Mouse (Mus musculus) cerebellum, postnatal 36 days (tissue): ENCODE results near the gene Grhl3.

Experiments used
- DNase-seq, 2 experiments: peaks; one replicate each; pipeline ENCODE4 v3.0.0; 2021 to 2022; ENCODE audit warnings: mixed read lengths in 2 of 2

Gene Grhl3

DNA sequence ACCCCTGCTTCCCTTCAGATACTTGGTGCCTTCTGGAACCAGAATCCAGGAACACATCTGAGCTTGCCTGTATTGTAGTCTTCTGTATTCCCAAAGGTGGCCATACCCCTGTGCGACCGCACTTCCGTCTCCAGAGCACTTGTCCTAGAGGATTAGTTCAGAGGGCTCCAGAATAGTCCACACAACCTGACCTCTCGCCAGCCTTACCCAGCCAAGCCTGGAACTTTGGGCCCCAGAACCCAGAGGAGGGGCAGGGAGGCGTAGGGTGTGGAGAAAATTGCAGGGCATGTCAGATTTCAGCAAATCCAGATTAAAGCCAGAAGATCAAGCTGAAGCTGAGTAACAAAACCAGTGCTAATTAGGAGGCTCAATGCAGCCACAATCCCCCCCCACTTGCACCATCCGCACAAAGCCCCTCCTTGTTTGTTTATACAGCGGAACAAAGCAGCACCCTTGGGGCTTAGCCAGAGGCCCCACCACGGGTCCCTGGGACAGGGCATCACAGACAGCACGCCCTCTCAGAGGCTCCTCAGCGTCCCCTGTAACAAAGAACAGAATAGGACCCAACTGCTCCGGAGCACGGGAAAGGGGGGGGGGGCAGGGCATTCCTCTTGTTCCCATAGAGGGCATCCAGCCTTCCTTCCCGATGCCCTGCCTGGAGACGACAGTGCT is 47.3 kb downstream of the Grhl3 start:
- no peak for DNase-seq

DNA sequence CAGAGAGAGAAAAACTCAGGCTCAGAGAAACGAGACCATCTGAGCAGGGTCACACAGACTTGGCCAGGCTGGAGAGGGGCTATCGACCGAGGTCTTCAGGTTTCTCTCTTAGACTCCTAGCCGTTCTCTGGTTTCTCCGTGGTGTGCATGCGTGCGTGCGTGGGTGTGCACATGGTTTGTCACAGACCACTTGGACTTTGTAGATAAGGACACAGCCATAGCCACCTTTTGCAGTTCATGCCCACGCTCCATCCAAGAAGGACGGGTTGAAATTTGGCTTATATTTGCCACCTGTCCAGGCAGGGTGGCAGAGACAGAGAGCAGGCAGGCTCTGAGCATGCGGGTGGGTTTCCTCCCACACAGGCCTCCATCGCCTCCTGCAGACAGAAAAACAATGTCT is 48.4 kb downstream of the Grhl3 start:
- DNase-seq: no peak

DNA sequence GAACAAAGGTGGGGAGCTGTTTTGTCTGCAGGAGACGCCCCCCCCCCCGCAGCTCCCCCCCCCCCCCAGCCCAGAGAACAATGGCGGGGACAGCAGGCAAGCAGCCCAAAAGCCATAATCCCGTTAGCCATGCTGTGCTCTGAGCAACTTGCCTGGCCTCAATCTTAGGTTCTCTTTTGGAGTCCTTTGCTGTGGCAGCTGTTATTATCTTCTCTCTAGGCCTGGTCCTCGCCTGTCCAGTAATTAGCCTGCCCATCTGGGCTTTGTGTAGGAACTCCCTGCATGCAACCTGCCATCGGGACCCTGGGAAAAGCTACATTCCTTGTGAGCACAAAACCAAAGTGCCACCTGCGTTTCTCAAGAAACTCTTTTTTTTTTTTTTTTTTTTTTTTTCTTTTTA is 49.5 kb downstream of the Grhl3 start:
- no peak for DNase-seq

GRCm38 (mm10) chr4:135520421-135520820 is 53.0 kb downstream of the Grhl3 start:
- DNase-seq: no peak

DNA sequence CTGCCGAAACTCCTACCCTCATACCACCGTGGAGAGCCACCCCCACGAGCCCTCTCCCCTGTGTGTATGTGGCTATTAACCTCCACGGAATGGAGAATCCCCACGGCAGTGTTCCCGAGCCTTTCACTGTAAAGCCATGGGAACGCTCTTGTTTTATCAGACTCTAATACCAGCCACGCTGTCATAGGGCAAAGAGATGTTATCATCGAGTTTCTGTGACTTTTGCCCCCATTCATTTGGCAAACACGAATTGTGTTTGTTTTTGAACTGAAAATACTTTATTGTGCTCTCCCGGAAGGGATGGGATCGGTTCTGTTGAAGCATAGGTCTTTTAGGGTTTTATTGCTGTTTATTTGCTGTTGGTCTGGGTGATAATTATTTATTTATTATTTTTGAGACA is 55.3 kb downstream of the Grhl3 start:
- no peak for DNase-seq

DNA sequence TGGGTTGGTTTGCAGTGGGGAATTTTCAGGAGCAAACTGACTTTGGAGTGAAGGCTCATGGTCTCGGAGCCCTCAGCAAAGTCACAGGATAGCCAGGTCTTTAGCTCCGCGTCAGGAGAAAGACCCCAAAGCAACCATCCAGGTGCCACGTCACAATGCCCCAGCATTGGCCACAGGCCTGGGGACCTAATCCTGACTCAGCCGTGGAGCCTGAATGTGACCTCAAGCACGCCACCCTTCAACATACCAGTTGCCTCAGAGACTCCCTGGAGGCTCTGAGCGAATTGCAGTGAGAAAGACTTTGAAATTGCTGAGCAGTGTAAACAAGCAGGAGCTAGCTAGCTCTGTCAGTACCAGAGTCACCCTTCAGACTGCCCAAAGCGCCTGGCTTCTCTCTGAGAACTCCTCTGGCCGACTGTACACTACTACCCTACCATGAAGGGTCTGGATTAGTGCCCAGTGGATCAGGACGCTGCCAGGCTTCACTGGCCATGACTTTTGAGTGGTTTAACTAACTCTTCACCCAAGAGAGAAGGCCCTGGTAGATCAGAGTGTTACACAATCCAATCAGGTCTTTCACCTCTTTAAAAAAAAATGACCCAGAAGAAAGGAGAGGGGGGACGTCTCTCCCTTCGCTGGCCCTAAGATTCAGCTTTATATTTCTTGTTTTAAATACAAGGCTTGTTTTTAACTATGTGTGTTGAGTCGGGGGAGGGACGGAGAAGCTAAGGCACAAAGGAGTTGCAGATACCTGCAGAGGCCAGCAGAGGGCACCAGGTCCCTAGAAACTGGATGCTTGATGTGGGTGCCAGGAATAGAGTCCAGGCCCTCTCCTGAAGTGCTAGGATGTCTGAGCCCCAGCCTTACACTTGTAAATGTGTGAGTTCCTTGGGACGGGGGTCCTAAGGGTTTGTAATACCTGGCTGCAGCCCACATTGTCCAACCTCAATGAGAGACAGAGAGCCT is 56.8 kb downstream of the Grhl3 start:
- DNase-seq: peak; percentile 35 to 46

- no peak for DNase-seq
Observed at GRCm38 (mm10) chr4:135514925-135515324, 58.5 kb downstream of the Grhl3 start.

DNA sequence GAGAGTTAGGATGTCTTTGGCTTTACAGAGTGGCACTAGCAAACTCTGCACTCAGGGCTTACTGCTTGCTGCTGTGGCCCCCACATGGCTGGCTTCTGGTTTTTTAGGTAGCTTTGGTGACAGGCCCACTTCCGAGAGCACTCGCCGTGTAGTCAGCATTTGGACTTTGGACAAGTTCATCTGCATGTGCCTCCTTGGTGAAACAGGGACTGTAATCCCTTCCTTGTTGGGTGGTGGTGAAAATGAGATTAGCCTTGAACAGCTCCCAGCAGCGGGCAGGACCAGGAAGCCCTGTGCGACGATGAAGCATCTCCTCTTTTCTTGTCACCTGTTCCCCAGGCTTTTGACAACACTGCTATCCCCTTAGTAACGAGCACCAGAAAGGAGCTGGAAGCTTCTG is 59.6 kb downstream of the Grhl3 start:
- no peak for DNase-seq

DNA sequence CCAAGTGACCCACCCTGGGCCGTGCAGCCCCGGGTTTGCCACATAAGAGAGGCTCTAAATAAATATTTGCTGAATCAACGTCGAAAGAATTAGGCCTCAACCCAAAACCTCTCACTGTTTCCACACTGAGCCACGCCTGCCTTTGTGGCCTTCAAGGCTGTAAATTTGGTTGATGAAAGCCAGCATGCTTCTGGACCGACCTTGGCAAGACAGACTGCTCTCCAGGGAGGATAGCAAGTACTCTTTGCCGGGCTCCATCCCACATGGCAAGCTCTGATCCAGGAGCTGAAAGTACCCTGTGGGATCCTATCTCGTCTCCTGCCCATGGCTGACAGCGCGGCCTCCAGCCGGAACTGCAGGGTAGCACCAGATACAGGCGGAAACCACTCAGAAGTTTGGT is 63.9 kb downstream of the Grhl3 start:
- no peak for DNase-seq

DNA sequence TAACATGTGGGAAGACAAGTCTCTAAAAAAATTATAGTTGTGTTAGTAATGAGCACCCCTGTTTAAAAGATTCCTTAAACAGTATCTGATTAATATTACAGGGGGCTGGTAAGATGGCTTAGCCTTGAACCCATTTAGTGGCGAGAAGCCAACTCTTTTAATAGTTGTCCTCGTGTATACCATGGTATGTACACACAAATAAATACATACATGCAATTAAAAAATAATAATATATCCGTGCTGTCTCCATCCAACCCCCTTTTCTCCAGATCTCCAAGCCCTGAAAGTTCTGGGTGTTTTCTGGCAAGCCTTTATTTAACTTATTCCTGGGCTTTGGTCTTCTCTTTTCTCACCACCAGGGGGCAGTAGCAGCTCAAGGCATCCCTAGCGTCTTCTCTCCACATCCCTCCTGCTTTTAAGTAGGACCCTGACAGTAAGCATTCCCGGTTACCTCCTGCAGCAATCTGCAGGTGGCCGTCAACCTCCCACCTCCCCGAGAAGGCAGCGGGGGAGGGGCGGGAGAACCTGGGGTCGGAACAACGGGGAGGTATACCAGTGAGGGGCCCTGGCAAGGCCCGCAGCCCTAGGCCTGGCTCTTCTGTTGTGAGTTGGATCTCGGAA is 64.9 kb downstream of the Grhl3 start:
- DNase-seq: peak; percentile 60 to 75

GRCm38 (mm10) chr4:135507547-135508350 is 65.7 kb downstream of the Grhl3 start:
- peak; percentile 35 to 42 for DNase-seq

DNA sequence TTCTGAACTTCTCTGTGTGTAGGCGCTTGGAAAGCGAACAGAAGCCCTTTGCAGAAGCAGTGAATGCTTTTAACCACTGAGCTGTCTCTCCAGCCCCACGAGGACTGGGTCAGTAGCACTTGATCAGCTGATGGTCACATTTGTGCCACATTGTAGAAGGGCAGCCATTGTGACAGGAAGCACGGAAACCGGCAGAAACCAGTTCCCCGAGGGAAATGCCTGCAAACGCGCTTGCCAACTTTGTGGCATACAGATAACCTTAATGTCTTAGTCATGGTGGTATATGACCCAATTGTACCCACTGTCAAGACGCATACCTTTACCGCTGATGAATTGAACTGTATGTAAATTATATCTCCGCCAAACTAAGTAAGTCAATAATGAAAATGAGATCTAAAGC is 67.6 kb downstream of the Grhl3 start:
- no peak for DNase-seq

DNA sequence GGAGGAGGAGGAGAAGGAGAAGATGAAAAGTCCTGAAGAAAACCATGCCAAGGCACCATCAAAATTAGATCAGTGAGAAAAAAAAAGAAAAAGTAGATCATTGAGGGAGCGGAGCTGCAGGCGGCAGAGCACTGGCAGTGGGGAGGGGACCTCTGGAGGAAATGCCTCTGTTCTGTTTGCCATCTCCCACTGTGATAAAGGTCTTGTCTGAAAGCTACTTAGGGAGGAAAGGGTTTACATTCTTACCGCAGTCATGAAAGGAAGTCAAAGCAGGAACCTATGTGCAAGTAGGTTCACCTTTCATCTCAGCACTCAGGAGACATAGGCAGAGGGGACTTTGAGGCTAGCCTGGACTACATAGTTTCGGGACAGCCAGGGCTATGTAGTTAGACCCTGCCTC is 71.8 kb downstream of the Grhl3 start:
- DNase-seq: no peak

GRCm38 (mm10) chr4:135499831-135500230 is 73.6 kb downstream of the Grhl3 start:
- DNase-seq: no peak

DNA sequence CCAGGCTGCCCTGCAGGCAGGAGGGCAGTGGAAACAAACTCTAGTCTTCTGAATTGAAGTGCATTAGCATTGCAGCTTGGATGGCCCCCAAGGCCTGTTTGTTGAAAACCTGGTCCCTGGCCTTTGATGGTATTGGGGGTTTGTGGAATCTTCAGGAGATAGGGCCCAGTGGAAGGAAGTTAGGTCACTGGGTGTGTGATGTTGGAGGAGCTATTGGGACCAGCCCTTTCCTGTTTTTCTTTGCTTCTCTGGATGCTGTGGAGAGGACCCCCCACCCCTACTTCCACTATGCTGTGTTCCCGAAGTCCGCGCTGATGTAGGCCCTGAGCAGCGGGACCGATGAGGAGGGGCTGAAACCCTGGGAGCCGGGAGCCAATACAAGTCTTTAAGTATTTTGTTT is 75.3 kb downstream of the Grhl3 start:
- DNase-seq: no peak

DNA sequence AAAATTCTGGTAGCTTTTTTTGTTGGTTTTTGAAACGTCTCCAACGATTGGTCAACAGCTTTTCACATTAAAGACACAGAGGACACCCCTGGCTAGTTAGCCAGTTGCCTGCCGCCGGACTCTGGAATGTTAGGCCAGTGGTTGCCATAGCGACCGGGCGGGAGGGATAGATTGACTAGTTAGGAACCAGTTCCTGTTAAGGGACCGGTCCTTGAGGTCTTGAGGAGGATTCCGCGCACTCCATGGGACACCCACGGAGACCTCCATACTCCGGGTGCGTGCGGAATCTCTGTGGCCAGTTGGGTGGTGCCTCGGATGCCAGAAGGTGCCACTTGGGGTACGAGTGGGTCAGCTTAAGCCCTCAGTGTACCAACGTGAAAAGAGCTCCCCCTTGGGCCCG is 77.6 kb downstream of the Grhl3 start:
- DNase-seq: peak; percentile 18 to 19

DNA sequence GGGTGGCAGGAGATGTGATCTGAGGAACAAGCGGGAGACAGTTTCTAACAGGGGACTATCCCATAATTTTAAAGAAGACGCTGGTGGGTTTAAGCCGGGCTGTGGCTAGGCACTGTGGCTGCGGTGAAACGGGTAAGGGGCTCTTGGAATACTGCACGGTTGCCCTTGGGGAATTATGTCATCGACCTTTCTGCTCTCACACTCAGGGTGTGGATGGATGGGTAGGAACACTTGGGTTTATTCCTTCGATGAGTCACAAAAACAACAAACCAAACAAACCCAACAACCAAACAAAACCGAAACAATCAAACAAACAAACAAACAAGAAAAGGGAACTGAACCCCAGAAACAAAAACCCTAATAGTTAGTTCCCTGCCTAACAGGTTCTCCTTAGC is 78.0 kb downstream of the Grhl3 start:
- no peak for DNase-seq

DNA sequence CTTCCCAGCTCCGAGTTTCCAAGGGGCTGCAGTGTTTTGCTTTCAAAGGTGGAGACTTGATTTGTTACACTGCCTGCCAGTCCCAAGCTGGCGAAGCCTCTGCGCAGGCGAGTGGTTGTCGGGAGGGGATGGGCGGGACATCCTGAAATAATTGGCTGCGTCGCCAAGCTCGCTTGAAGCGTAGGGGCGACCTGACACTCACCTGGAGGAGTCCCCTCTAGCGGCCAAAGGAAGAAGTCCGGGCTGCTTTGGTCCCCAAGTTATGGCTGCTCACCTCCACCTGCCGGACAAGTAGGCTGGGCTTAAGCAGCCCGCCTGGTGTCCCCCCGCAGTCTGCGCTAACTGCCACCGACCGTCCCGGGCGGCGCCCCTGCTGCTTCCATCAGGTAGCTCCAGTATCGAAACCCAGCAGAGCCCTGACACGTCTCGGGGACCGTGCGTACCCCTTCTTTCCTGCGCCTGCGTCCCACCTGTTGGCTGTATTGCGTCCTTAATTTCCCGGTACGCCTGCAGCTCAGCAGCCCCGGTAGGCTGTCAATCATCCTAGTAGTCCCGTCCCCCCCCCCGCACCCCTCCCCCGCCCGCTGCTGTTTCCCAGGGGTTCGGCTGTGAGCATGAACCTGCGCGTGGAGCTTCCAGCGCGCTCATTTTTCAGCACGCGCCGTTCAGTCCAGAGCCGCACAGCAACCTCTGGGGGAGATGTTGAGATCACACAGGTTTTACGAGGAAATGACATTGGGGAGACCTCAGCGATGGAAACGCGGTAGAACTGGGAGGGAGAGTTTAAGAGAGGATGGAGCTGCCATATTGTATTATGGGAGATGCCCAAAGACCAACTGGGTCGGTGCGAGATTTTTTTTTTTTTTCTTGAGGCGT is 78.7 kb downstream of the Grhl3 start, which contains the start of the genes Stpg1 and Nipal3:
Stpg1 (plus strand) TSS at position 270 of the 876 bp plus-strand sequence.
Nipal3 (minus strand) TSS at position 518 of the 876 bp plus-strand sequence.
- peak; percentile 93 to 94 for DNase-seq

DNA sequence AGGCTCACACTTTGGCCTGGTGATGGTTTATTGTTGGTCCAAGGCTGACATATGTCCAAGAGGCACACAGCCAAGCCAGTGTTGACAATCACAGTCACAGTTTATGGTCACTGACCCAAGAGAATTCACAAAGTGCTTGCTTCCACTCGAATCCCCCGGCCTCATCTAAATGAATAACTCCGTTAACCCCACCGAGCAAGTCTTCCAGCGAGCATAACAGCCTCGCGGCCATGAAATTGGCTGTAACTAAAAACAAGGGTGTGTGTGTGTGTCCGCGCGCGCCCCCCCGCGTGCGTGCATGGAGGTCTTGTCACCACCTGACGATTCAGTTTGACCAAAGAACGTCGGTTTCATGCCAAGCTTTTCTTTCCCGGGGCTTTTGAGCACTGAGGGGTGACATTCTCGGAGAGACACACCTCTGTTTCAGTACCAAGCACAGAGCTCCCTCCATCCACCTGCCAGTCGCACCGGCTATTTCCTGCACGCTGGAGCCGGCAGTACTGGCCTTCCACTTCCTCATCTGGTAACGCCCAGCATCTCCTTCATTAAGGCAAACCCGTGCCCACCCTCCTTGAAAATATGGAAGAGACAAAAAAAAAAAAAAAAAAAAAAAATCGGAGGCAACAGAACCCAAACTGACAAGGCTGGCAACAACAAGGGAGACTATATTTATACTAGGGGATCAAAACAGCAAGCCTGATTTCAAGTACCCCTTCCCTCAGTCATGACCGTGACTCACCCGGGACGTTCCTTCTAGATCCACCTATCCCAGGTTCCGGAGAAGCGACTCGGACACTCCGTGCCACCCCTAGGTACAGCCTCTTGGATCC is 79.5 kb downstream of the Grhl3 start:
- DNase-seq: peak; percentile 71 to 76

GRCm38 (mm10) chr4:135493271-135493670 is 80.2 kb downstream of the Grhl3 start:
- no peak for DNase-seq
